Mouse (Mus musculus): ENCODE measurements around the gene Mdm2.

DNA sequence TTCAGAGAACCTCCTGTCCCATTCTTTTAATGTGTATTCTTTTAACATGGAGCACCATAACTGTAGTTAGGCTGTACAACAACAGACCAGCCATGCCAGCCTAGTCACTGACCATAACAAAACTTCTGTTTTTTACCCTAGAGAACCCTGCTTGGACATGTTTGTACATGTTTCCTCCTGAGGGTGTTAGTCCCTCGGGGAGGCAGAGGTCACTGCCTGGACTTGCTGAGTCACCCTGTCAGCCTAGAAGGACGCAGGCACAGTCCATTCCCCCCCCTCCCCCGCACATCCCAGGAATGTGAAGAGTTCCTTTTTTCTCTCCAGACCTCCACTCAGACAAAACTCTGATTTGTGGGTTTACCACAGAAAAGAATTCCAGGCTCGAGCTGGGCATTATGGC, 7.0 kb upstream of the Mdm2 start:
- TF ChIP-seq POLR2A (IDR thresholded peaks at IDR 0.05; ENCODE audit: insufficient read depth, low read depth, low read length) (no peak), CTCF (IDR thresholded peaks at IDR 0.05; ENCODE audit: insufficient read depth, low read depth, low read length) (no peak)

All from olfactory bulb, adult 2 months (tissue).